Mouse (Mus musculus) stomach, postnatal 0 days (tissue): ENCODE measurements around the gene Gm5148.

Source experiments
- CTCF ChIP-seq: IDR thresholded peaks from 2 replicates; pipeline ENCODE4 v1.5.1; 2016; ENCODE audit warnings: antibody characterized with exemption, low read depth, mild to moderate bottlenecking, moderate library complexity
- EP300 ChIP-seq: optimal IDR thresholded peaks from 2 replicates; pipeline ENCODE3; 2016; ENCODE audit warnings: antibody characterized with exemption

DNA sequence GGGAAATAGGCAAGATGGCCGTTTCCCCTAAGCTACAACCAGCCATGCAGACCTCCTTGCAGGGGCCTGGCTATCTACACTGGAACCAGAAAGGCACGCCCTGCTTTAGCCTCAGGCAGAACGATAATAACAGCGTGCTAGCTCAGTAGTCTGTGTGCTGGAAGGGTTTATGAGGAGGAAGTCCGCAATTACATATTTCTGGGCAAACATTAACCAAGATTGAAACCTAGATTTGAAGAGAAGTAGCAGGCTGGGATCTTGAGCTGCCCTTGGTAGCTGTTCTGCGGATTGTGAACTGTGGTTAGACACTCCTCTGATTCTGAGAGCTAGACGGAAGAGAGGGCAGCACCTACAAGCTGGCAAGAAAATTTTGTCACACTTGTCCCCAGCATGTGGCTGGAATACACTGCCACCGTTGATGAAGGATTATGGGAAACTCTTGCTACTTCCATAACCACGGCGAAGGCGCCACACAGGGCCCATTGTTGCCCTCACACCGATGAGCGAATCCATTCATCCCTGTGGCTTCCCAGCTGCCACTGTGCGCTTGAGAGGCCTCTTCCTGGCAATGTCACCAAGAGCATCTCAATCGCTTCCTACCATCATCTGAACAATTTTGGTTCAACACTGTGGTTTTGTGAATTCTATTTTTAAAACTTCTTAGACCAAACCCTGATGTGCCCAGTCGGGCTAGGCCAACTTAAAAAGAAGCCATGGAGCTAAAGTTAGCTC lies 23.9 kb upstream of the Gm5148 start:
- TF ChIP-seq EP300 (no peak), CTCF (no peak)
